Mouse (Mus musculus): Measurements from ENCODE around the gene Fpr1. TPM values are rescaled to one million over a fixed set of nuclear protein-coding genes. Genes with fewer than 3 reads are reported as not detected.
"Not testable (repeated sequence)": the region's sequence is repeated elsewhere in the genome, so short reads cannot be mapped to it uniquely, and the experiment has no call there.

The Fpr1 gene
- polyA plus RNA-seq, 1 experiment from 2014 or later, result not detected

GRCm38 (mm10) chr17:17844606-17845005 lies 39.1 kb downstream of the Fpr1 start:
- not testable (repeated sequence) for H3K4me1 ChIP-seq (replicated peaks; ENCODE audit: control insufficient read depth, insufficient read depth, low read length); H3K27me3 ChIP-seq (ENCODE audit: control insufficient read depth, insufficient read depth, low read length); H3K36me3 ChIP-seq (ENCODE audit: control insufficient read depth, insufficient read depth, low read length); DNase-seq (ENCODE audit: low spot score); H3K4me2 ChIP-seq (ENCODE audit: low read depth, low read length, severe bottlenecking); H3K4me3 ChIP-seq (ENCODE audit: low read depth, low read length); H3K9ac ChIP-seq (ENCODE audit: low read length); H3K27ac ChIP-seq (ENCODE audit: low read depth, low read length); ATAC-seq (replicated peaks; ENCODE audit: low FRiP score); H3K9me3 ChIP-seq (ENCODE audit: control insufficient read depth, low read length)
- WGBS, result 94% methylated on average over 3 of the region's 3 CpGs

GRCm38 (mm10) chr17:17843534-17844261 lies 40.0 kb downstream of the Fpr1 start:
- no peak overlapping the region for H3K4me3 ChIP-seq (ENCODE audit: low read depth, low read length)
- H3K27me3 ChIP-seq (ENCODE audit: control insufficient read depth, insufficient read depth, low read length), result no peaks in the 10 kb centered on the region
- 82% methylated on average over 27 of the region's 27 CpGs for WGBS
- H3K9ac ChIP-seq (ENCODE audit: low read length), result no peak overlapping the region
- no peak for DNase-seq (ENCODE audit: low spot score)
- H3K36me3 ChIP-seq (ENCODE audit: control insufficient read depth, insufficient read depth, low read length), result no peaks in the 10 kb centered on the region; the same call in 1 of the 2 replicates
- no peaks in the 10 kb centered on the region for H3K9me3 ChIP-seq (ENCODE audit: control insufficient read depth, low read length)
- 0 out of 2 replicates have a peak, but pooled peaks cover 2% of the 10 kb centered on the region for H3K4me1 ChIP-seq (replicated peaks; ENCODE audit: control insufficient read depth, insufficient read depth, low read length)
- peak; percentile 37 for ATAC-seq (replicated peaks; ENCODE audit: low FRiP score)
- H3K4me2 ChIP-seq (ENCODE audit: low read depth, low read length, severe bottlenecking), result no peak overlapping the region
- no peak overlapping the region for H3K27ac ChIP-seq (ENCODE audit: low read depth, low read length)

- Histone ChIP-seq H3K27ac (ENCODE audit: low read depth, low read length) (no peak overlapping the region), H3K4me3 (ENCODE audit: low read depth, low read length) (no peak overlapping the region), H3K9me3 (ENCODE audit: control insufficient read depth, low read length) (no peaks in the 10 kb centered on the region), H3K36me3 (ENCODE audit: control insufficient read depth, insufficient read depth, low read length) (no peaks in the 10 kb centered on the region; the same call in 1 of the 2 replicates), H3K27me3 (ENCODE audit: control insufficient read depth, insufficient read depth, low read length) (no peaks in the 10 kb centered on the region), H3K4me1 (replicated peaks; ENCODE audit: control insufficient read depth, insufficient read depth, low read length) (peaks cover 12% of the 10 kb centered on the region; the same call in 1 of the 2 replicates), H3K9ac (ENCODE audit: low read length) (no peak overlapping the region), H3K4me2 (ENCODE audit: low read depth, low read length, severe bottlenecking) (no peak overlapping the region)
- DNase-seq (ENCODE audit: low spot score), result no peak
- no peak for ATAC-seq (replicated peaks; ENCODE audit: low FRiP score)
- 93% methylated on average over 7 of the region's 7 CpGs for WGBS
These were observed 42.9 kb downstream of the Fpr1 start for GRCm38 (mm10) chr17:17840796-17841195.

- Histone ChIP-seq H3K4me1 (replicated peaks; ENCODE audit: control insufficient read depth, insufficient read depth, low read length) (peaks cover 15% of the 10 kb centered on the region; the same call in 1 of the 2 replicates), H3K27ac (ENCODE audit: low read depth, low read length) (no peak overlapping the region), H3K27me3 (ENCODE audit: control insufficient read depth, insufficient read depth, low read length) (no peaks in the 10 kb centered on the region), H3K4me3 (ENCODE audit: low read depth, low read length) (no peak overlapping the region), H3K9ac (ENCODE audit: low read length) (no peak overlapping the region), H3K36me3 (ENCODE audit: control insufficient read depth, insufficient read depth, low read length) (no peaks in the 10 kb centered on the region; the same call in 1 of the 2 replicates), H3K9me3 (ENCODE audit: control insufficient read depth, low read length) (no peaks in the 10 kb centered on the region), H3K4me2 (ENCODE audit: low read depth, low read length, severe bottlenecking) (no peak overlapping the region; the same call in 1 of the 2 replicates)
- ATAC-seq (replicated peaks; ENCODE audit: low FRiP score), result no peak
- no peak for DNase-seq (ENCODE audit: low spot score)
- 98% methylated on average over 2 of the region's 2 CpGs for WGBS
These were observed 44.5 kb downstream of the Fpr1 start for GRCm38 (mm10) chr17:17839276-17839675.

- Histone ChIP-seq H3K27ac (ENCODE audit: low read depth, low read length) (peak overlapping the region; percentile 57), H3K36me3 (ENCODE audit: control insufficient read depth, insufficient read depth, low read length) (no peaks in the 10 kb centered on the region; the same call in 1 of the 2 replicates), H3K27me3 (ENCODE audit: control insufficient read depth, insufficient read depth, low read length) (no peaks in the 10 kb centered on the region), H3K4me2 (ENCODE audit: low read depth, low read length, severe bottlenecking) (peak overlapping the region; percentile 60), H3K4me3 (ENCODE audit: low read depth, low read length) (peak overlapping the region; percentile 40), H3K4me1 (replicated peaks; ENCODE audit: control insufficient read depth, insufficient read depth, low read length) (peaks cover 15% of the 10 kb centered on the region; the same call in 1 of the 2 replicates), H3K9ac (ENCODE audit: low read length) (peak overlapping the region; percentile 54), H3K9me3 (ENCODE audit: control insufficient read depth, low read length) (no peaks in the 10 kb centered on the region)
- WGBS, result 1% methylated on average over 41 of the region's 43 CpGs
- DNase-seq (ENCODE audit: low spot score), result peak; percentile 92
- ATAC-seq (replicated peaks; ENCODE audit: low FRiP score), result peak; percentile 96
These were observed 45.6 kb downstream of the Fpr1 start for GRCm38 (mm10) chr17:17837919-17838701.

GRCm38 (mm10) chr17:17837426-17837825 lies 46.3 kb downstream of the Fpr1 start:
- peaks cover 15% of the 10 kb centered on the region; the same call in 1 of the 2 replicates for H3K4me1 ChIP-seq (replicated peaks; ENCODE audit: control insufficient read depth, insufficient read depth, low read length)
- peak; percentile 5; the same call in 1 of the 2 replicates for ATAC-seq (replicated peaks; ENCODE audit: low FRiP score)
- 4% methylated on average over 13 of the region's 13 CpGs for WGBS

GRCm38 (mm10) chr17:17836101-17836500 lies 47.6 kb downstream of the Fpr1 start:
- WGBS, result 80% methylated on average over 5 of the region's 5 CpGs
- Histone ChIP-seq H3K27ac (ENCODE audit: low read depth, low read length) (no peak overlapping the region), H3K4me3 (ENCODE audit: low read depth, low read length) (no peak overlapping the region), H3K9ac (ENCODE audit: low read length) (no peak overlapping the region), H3K4me1 (replicated peaks; ENCODE audit: control insufficient read depth, insufficient read depth, low read length) (peaks cover 15% of the 10 kb centered on the region; the same call in 1 of the 2 replicates), H3K9me3 (ENCODE audit: control insufficient read depth, low read length) (no peaks in the 10 kb centered on the region), H3K27me3 (ENCODE audit: control insufficient read depth, insufficient read depth, low read length) (no peaks in the 10 kb centered on the region), H3K36me3 (ENCODE audit: control insufficient read depth, insufficient read depth, low read length) (no peaks in the 10 kb centered on the region; the same call in 1 of the 2 replicates), H3K4me2 (ENCODE audit: low read depth, low read length, severe bottlenecking) (no peak overlapping the region)
- DNase-seq (ENCODE audit: low spot score) (no peak), ATAC-seq (replicated peaks; ENCODE audit: low FRiP score) (no peak)

More at GRCm38 (mm10) chr17:17837426-17837825, 46.3 kb downstream of the Fpr1 start:
- peak overlapping the region; percentile 54 for H3K9ac ChIP-seq (ENCODE audit: low read length)
- H3K27ac ChIP-seq (ENCODE audit: low read depth, low read length), result peak overlapping the region; percentile 57
- peak overlapping the region; percentile 60 for H3K4me2 ChIP-seq (ENCODE audit: low read depth, low read length, severe bottlenecking)
- no peaks in the 10 kb centered on the region for H3K27me3 ChIP-seq (ENCODE audit: control insufficient read depth, insufficient read depth, low read length)
- no peaks in the 10 kb centered on the region; the same call in 1 of the 2 replicates for H3K36me3 ChIP-seq (ENCODE audit: control insufficient read depth, insufficient read depth, low read length)
- peak; percentile 60 for DNase-seq (ENCODE audit: low spot score)
- no peaks in the 10 kb centered on the region for H3K9me3 ChIP-seq (ENCODE audit: control insufficient read depth, low read length)
- H3K4me3 ChIP-seq (ENCODE audit: low read depth, low read length), result peak overlapping the region; percentile 40

GRCm38 (mm10) chr17:17834896-17835295 lies 48.8 kb downstream of the Fpr1 start:
- Histone ChIP-seq H3K9ac (ENCODE audit: low read length) (no peak overlapping the region), H3K36me3 (ENCODE audit: control insufficient read depth, insufficient read depth, low read length) (no peaks in the 10 kb centered on the region; the same call in 1 of the 2 replicates), H3K4me2 (ENCODE audit: low read depth, low read length, severe bottlenecking) (no peak overlapping the region), H3K4me3 (ENCODE audit: low read depth, low read length) (no peak overlapping the region), H3K27me3 (ENCODE audit: control insufficient read depth, insufficient read depth, low read length) (no peaks in the 10 kb centered on the region), H3K27ac (ENCODE audit: low read depth, low read length) (no peak overlapping the region), H3K9me3 (ENCODE audit: control insufficient read depth, low read length) (no peaks in the 10 kb centered on the region), H3K4me1 (replicated peaks; ENCODE audit: control insufficient read depth, insufficient read depth, low read length) (peaks cover 15% of the 10 kb centered on the region; the same call in 1 of the 2 replicates)
- no peak for ATAC-seq (replicated peaks; ENCODE audit: low FRiP score)
- 23% methylated on average over 1 of the region's 1 CpGs for WGBS
- DNase-seq (ENCODE audit: low spot score), result no peak
